Mouse (Mus musculus) small intestine, adult 2 months (tissue): ENCODE measurements around the gene F11r.

Source experiments
- CTCF ChIP-seq: fragments of 200-500 bp; IDR thresholded peaks from 2 replicates; pipeline ENCODE4 v1.5.1; 2012; ENCODE audit warnings: low read depth, mild to moderate bottlenecking, control low read depth, inconsistent platforms, low read length, moderate library complexity, mixed read lengths; ENCODE audit not compliant: insufficient replicate concordance, insufficient read length; ENCODE audit errors: extremely low read depth
- POLR2A ChIP-seq: fragments of 200-500 bp; IDR thresholded peaks from 2 replicates; pipeline ENCODE4 v1.6.1; 2012; ENCODE audit warnings: low read depth, mild to moderate bottlenecking, control low read depth, inconsistent platforms, low read length, moderate library complexity

DNA sequence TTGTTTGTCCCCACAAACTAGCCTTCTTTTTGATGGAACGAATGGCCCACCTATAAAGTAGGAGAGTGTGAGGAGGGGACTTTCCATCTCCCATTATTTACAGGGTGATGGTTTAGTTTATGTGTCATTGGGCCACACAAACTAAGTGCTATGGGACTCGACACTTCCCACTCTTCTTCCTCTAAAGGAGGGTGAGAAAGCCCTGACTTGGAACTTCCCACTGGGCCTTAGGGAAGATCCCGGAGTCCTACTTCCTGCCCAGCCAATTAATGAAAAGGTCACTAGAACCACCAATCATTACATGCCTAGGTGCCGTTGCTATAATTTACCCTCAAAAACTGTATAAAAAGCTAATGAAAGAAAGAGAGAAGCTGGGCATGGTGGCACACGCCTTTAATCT lies 5.2 kb upstream of the F11r start:
- no peak for TF ChIP-seq CTCF
- TF ChIP-seq POLR2A, result no peak
